Mouse (Mus musculus) retina, embryonic 14.5 days (tissue): ENCODE data around the gene Ifitm2.
"Not testable (repeated sequence)": the region's sequence is repeated elsewhere in the genome, so short reads cannot be mapped to it uniquely, and the experiment has no call there.

Source experiments
- DNase-seq: peaks from one replicate; pipeline ENCODE4 v3.0.0-alpha.2; 2015; ENCODE audit warnings: low spot score

Ifitm2 gene

GRCm38 (mm10) chr7:140955758-140956555 lies at the start of gene Ifitm2, which contains the start of gene Gm45717:
TSS of gene Ifitm2 (minus strand) at chr7:140955987.
TSS of gene Gm45717 (minus strand) at chr7:140955937.
- DNase-seq = peak; percentile 62

- DNase-seq = no peak
Measured at GRCm38 (mm10) chr7:141003248-141004010, 47.6 kb upstream of the Ifitm2 start.

- no peak for DNase-seq
Measured at GRCm38 (mm10) chr7:141000881-141001708, 45.3 kb upstream of the Ifitm2 start.

- no peak for DNase-seq
Measured at GRCm38 (mm10) chr7:140998853-140999700, 43.3 kb upstream of the Ifitm2 start.

GRCm38 (mm10) chr7:140997817-140998216 lies 42.0 kb upstream of the Ifitm2 start:
- no peak for DNase-seq

- no peak for DNase-seq
Measured at GRCm38 (mm10) chr7:140991117-140991689, 35.4 kb upstream of the Ifitm2 start.

GRCm38 (mm10) chr7:140990622-140991021 lies 34.8 kb upstream of the Ifitm2 start:
- DNase-seq = no peak

GRCm38 (mm10) chr7:140990185-140990584 lies 34.4 kb upstream of the Ifitm2 start:
- no peak for DNase-seq

GRCm38 (mm10) chr7:140989022-140989421 lies 33.2 kb upstream of the Ifitm2 start:
- DNase-seq = no peak

GRCm38 (mm10) chr7:140987182-140988138 lies 31.7 kb upstream of the Ifitm2 start:
- no peak for DNase-seq

- no peak for DNase-seq
Measured at GRCm38 (mm10) chr7:140982971-140983370, 27.2 kb upstream of the Ifitm2 start.

GRCm38 (mm10) chr7:140981704-140982103 lies 25.9 kb upstream of the Ifitm2 start:
- DNase-seq = no peak

GRCm38 (mm10) chr7:140976720-140977119 lies 20.9 kb upstream of the Ifitm2 start:
- DNase-seq = not testable (repeated sequence)

GRCm38 (mm10) chr7:140975465-140975864 lies 19.7 kb upstream of the Ifitm2 start:
- DNase-seq = no peak

- no peak for DNase-seq
Measured at GRCm38 (mm10) chr7:140974940-140975339, 19.2 kb upstream of the Ifitm2 start.

GRCm38 (mm10) chr7:140973396-140974165 lies 17.8 kb upstream of the Ifitm2 start:
- DNase-seq = no peak

- DNase-seq = no peak
Measured at GRCm38 (mm10) chr7:140971479-140972171, 15.8 kb upstream of the Ifitm2 start.

GRCm38 (mm10) chr7:140970931-140971330 lies 15.1 kb upstream of the Ifitm2 start:
- DNase-seq = no peak
